ENCODE assay signal across 16 mouse cellular contexts in genomic region chr15:95285199-95285598, GRCm38 (mm10).
A peak's percentile ranks its signal among the peaks of the same experiment; 100 is the strongest.
DNase-seq lines count a peak whose midpoint lies in the region; TF ChIP-seq lines count a peak whose summit lies in the region.
"Had no signal": no experiment of that assay in that cellular context is flagged by ENCODE, and none has a peak within 500 bp of the region (broad histone marks: within the 10 kb centered on the region; RNA-seq: fewer than 3 reads in every experiment).

No protein-coding gene starts in this region.

- no peak for TF ChIP-seq CTCF in kidney, adult 2 months (conservative IDR thresholded peaks at IDR 0.05; ENCODE audit: insufficient read depth, insufficient read length, low read depth, low read length)

- 22% methylated on average over 6 of the region's 6 CpGs for WGBS in kidney, adult 2 months

- TF ChIP-seq POLR2A in kidney, adult 2 months (IDR thresholded peaks at IDR 0.05; ENCODE audit: low read depth, low read length), result no peak

- H3K36me3 ChIP-seq in kidney, adult 2 months (ENCODE audit: control insufficient read depth, insufficient read depth, low read length), result no peaks in the 10 kb centered on the region
- H3K36me3 ChIP-seq: heart, embryonic 13.5 days had no signal

- DNase-seq in kidney, adult 2 months, result peak; percentile 23
- no peak for DNase-seq in kidney, adult 11 months
- DNase-seq in right cerebral cortex, postnatal 10 days (ENCODE audit: low spot score in 2 of 2), result peak; percentile 40 to 50
- DNase-seq in right cerebral cortex, postnatal 25 days, result no peak
- DNase-seq in kidney, postnatal 14 days, result peak; percentile 20
- DNase-seq in layer of hippocampus, postnatal 10 days (ENCODE audit: low spot score in 2 of 2), result no peak
- DNase-seq in urinary bladder, adult 2 months (ENCODE audit: low spot score), result no peak
- DNase-seq: cerebellum, postnatal 25 days; gastrocnemius, postnatal 36 days; lung, postnatal 14 days; right cerebral cortex, postnatal 4 days; thymus, postnatal 14 days had no signal

- H3K27ac ChIP-seq in kidney, adult 2 months (ENCODE audit: insufficient read depth, low read depth, low read length), result no peak overlapping the region
- H3K27ac ChIP-seq: heart, embryonic 13.5 days; hindbrain, embryonic 14.5 days; liver, embryonic 14.5 days had no signal

- no peaks in the 10 kb centered on the region for H3K4me1 ChIP-seq in kidney, adult 2 months (ENCODE audit: control insufficient read depth, insufficient read depth, low read length)

- no peaks in the 10 kb centered on the region for H3K27me3 ChIP-seq in kidney, adult 2 months (replicated peaks; ENCODE audit: control insufficient read depth, insufficient read depth, low read length)
- H3K27me3 ChIP-seq: heart, embryonic 13.5 days had no signal

- H3K4me3 ChIP-seq in kidney, adult 2 months (ENCODE audit: insufficient read depth, low read depth, low read length), result no peak overlapping the region
- H3K4me3 ChIP-seq: erythroblast, embryonic 14.5 days; heart, embryonic 13.5 days had no signal

Comparison
In these comparisons a context has a peak if more than half of its experiments do, and no peak if none do; other contexts are left out.
1. DNase-seq: peak in kidney, adult 2 months (single experiment), right cerebral cortex, postnatal 10 days (2 of 2) and kidney, postnatal 14 days (single experiment); none in kidney, adult 11 months (single experiment), right cerebral cortex, postnatal 25 days (single experiment), layer of hippocampus, postnatal 10 days (0 of 2) and urinary bladder, adult 2 months (single experiment).